26 mouse cellular contexts compared by ENCODE assay signal in the genomic region with DNA sequence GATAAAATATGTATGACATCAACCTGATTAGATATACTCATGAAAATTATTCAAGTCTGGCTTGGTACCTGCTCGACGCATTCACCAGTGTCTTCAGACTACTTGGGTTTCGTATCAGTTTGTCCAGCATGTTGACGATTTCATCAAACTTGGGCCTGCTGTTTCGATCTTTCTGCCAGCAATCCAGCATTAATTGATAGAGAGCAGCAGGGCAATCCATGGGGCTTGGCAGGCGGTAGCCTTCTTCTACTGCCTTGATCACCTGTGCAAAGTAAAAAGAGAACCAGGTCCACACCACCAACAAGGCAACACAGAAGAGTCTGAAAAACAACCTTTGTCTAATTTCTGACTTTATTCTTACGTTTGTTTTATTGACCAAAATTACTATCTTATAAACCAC.
"Had no signal": no experiment of that assay in that cellular context is flagged by ENCODE, and none has a peak within 500 bp of the region (broad histone marks: within the 10 kb centered on the region; RNA-seq: fewer than 3 reads in every experiment).

No protein-coding gene starts in this region.

- ATAC-seq: intestine, embryonic 16.5 days; liver, embryonic 12.5 days had no signal

- H3K9me3 ChIP-seq: heart, embryonic 13.5 days; heart, embryonic 15.5 days; hindbrain, embryonic 13.5 days; hindbrain, embryonic 15.5 days; kidney, embryonic 15.5 days; limb, embryonic 13.5 days; limb, embryonic 15.5 days; liver, embryonic 12.5 days had no signal

- H3K9ac ChIP-seq: heart, embryonic 13.5 days; heart, embryonic 15.5 days; hindbrain, embryonic 13.5 days; hindbrain, embryonic 15.5 days; kidney, embryonic 15.5 days; limb, embryonic 13.5 days; limb, embryonic 15.5 days; liver, embryonic 12.5 days; liver, embryonic 14.5 days had no signal

- H3K4me2 ChIP-seq: heart, embryonic 11.5 days; heart, embryonic 13.5 days; heart, embryonic 15.5 days; hindbrain, embryonic 13.5 days; hindbrain, embryonic 15.5 days; kidney, embryonic 15.5 days; limb, embryonic 13.5 days; limb, embryonic 15.5 days; liver, embryonic 12.5 days had no signal

- H3K36me3 ChIP-seq: heart, embryonic 13.5 days; heart, embryonic 15.5 days; hindbrain, embryonic 13.5 days; kidney, embryonic 15.5 days; limb, embryonic 13.5 days; limb, embryonic 15.5 days; liver, embryonic 12.5 days had no signal

- H3K27ac ChIP-seq: heart, adult 2 months; heart, embryonic 13.5 days; heart, embryonic 15.5 days; hindbrain, embryonic 13.5 days; hindbrain, embryonic 15.5 days; kidney, embryonic 15.5 days; kidney, postnatal 0 days; left cerebral cortex, adult 2 months; limb, embryonic 13.5 days; limb, embryonic 15.5 days; liver, embryonic 12.5 days; liver, embryonic 14.5 days had no signal

- H3K4me1 ChIP-seq: heart, embryonic 13.5 days; heart, embryonic 15.5 days; hindbrain, embryonic 13.5 days; hindbrain, embryonic 15.5 days; kidney, embryonic 15.5 days; limb, embryonic 13.5 days; limb, embryonic 15.5 days; liver, embryonic 12.5 days had no signal

- H3K27me3 ChIP-seq: heart, embryonic 13.5 days; heart, embryonic 15.5 days; hindbrain, embryonic 13.5 days; hindbrain, embryonic 15.5 days; kidney, embryonic 15.5 days; limb, embryonic 13.5 days; limb, embryonic 15.5 days; liver, embryonic 12.5 days had no signal

- H3K4me3 ChIP-seq: heart, adult 2 months; heart, embryonic 13.5 days; heart, embryonic 15.5 days; hindbrain, embryonic 13.5 days; hindbrain, embryonic 15.5 days; kidney, embryonic 15.5 days; left cerebral cortex, adult 2 months; limb, embryonic 13.5 days; limb, embryonic 15.5 days; liver, embryonic 12.5 days had no signal

- DNase-seq: gastrocnemius, postnatal 14 days; gastrocnemius, postnatal 36 days; heart, adult 11 months; heart, adult 2 months; heart, postnatal 14 days; heart, postnatal 36 days; kidney, adult 11 months; kidney, adult 2 months; kidney, adult 9 months; kidney, postnatal 14 days; kidney, postnatal 36 days; layer of hippocampus, adult 9-11 months; layer of hippocampus, postnatal 36 days had no signal
